Mouse (Mus musculus): Measurements from ENCODE around the gene Dpysl4. TPM values are rescaled to one million over a fixed set of nuclear protein-coding genes. Genes with fewer than 3 reads are reported as not detected.

Gene Dpysl4
- polyA plus RNA-seq, 2 experiments, result 0.10 to 0.15 TPM

DNA sequence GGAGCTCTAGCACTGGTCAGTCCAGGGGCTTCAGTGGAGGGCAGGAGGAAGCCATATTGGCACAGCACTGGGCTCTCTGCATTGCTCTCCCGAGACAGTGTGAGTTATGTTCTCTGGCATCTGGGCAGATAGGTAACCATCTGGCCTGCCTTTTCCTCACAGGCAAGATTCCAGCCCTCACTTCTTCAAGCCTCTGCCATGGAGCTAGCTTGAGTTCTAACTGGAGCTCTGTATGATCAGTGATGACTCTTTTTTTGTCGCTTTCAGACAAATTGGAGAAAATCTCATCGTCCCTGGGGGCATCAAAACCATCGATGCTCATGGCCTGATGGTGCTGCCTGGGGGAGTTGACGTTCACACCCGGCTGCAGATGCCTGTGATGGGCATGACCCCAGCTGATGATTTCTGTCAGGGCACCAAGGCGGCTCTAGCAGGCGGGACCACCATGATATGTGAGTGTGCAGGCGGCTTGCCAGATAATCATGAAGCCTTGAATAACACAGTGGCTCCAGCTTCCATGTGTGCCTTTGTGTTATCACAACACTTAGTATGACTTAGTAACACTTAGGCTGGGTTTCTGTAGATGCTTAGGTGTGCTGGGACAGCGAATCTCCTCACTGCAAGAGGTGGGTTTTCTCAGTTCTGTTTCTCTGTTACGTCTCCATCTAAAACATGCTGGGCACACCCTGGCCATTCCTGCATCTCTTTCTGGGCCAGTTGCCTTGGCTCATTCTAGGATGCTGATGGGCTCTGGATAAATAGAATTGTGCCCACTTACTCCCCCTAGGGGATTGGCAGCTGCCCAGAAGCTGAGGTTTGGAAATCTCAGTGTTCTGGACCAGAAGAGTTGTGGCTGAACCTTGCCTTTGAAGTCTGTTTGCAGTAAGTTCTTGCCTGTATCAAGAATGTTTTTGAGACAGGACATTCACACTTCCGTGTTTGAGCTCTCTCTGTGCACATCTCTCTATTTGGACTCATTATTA, 4.4 kb downstream of the Dpysl4 start:
- TF ChIP-seq EP300 (IDR thresholded peaks at IDR 0.05; ENCODE audit: low read depth), result no peak
- no peak for TF ChIP-seq CTCF (IDR thresholded peaks at IDR 0.05; ENCODE audit: low read depth)
- no peak overlapping the region for H3K9ac ChIP-seq (replicated peaks)
- no peak for ATAC-seq (ENCODE audit: insufficient read depth)
- H3K4me1 ChIP-seq (replicated peaks; ENCODE audit: control insufficient read depth in 2 of 2, insufficient read depth in 2 of 2, low read length in 1 of 2), result no peaks in the 10 kb centered on the region
- DNase-seq (ENCODE audit: low read depth in 3 of 3, low spot score in 3 of 3), result no peak
- H3K36me3 ChIP-seq (replicated peaks; ENCODE audit: control insufficient read depth, insufficient read depth, low read depth), result no peaks in the 10 kb centered on the region
- 58% methylated on average over 12 of the region's 12 CpGs for WGBS (ENCODE audit: insufficient replicate concordance)
- H3K9me3 ChIP-seq (ENCODE audit: control insufficient read depth, low read length), result no peaks in the 10 kb centered on the region
- H3K27ac ChIP-seq, result no peak overlapping the region
- H3K27me3 ChIP-seq (ENCODE audit: control insufficient read depth, insufficient read depth, low read length), result peaks cover 20% of the 10 kb centered on the region
- H3K4me3 ChIP-seq (ENCODE audit: insufficient read depth in 1 of 2, low read depth in 2 of 2, low read length in 2 of 2), result no peak overlapping the region
- no peak overlapping the region for H3K4me2 ChIP-seq (ENCODE audit: low read depth)

DNA sequence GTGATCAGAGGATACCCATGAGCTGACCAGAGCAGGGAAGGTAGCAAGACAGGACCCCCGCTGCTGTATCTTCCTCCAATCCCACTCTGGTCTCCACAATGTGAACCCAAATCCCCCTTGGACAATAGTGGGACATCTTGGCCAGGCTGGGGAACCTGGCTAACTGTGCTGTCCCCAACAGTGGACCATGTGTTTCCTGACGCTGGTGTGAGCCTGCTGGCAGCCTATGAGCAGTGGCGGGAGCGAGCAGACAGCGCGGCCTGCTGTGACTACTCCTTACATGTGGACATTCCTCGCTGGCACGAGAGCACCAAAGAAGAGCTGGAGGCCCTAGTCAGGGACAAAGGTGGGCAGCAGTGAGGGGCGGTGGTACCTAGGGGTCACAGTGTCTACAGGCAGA, 5.9 kb downstream of the Dpysl4 start:
- no peak overlapping the region for H3K9ac ChIP-seq (replicated peaks)
- DNase-seq (ENCODE audit: low read depth in 3 of 3, low spot score in 3 of 3) (no peak), ATAC-seq (ENCODE audit: insufficient read depth) (no peak)
- H3K27ac ChIP-seq, result no peak overlapping the region
- no peak overlapping the region for H3K4me2 ChIP-seq (ENCODE audit: low read depth)
- WGBS (ENCODE audit: insufficient replicate concordance), result 80% methylated on average over 9 of the region's 9 CpGs
- H3K27me3 ChIP-seq (ENCODE audit: control insufficient read depth, insufficient read depth, low read length), result peaks cover 5% of the 10 kb centered on the region
- TF ChIP-seq CTCF (IDR thresholded peaks at IDR 0.05; ENCODE audit: low read depth) (no peak), EP300 (IDR thresholded peaks at IDR 0.05; ENCODE audit: low read depth) (no peak)
- no peaks in the 10 kb centered on the region for H3K9me3 ChIP-seq (ENCODE audit: control insufficient read depth, low read length)
- no peaks in the 10 kb centered on the region for H3K36me3 ChIP-seq (replicated peaks; ENCODE audit: control insufficient read depth, insufficient read depth, low read depth)
- no peaks in the 10 kb centered on the region for H3K4me1 ChIP-seq (replicated peaks; ENCODE audit: control insufficient read depth in 2 of 2, insufficient read depth in 2 of 2, low read length in 1 of 2)
- H3K4me3 ChIP-seq (ENCODE audit: insufficient read depth in 1 of 2, low read depth in 2 of 2, low read length in 2 of 2), result no peak overlapping the region

DNA sequence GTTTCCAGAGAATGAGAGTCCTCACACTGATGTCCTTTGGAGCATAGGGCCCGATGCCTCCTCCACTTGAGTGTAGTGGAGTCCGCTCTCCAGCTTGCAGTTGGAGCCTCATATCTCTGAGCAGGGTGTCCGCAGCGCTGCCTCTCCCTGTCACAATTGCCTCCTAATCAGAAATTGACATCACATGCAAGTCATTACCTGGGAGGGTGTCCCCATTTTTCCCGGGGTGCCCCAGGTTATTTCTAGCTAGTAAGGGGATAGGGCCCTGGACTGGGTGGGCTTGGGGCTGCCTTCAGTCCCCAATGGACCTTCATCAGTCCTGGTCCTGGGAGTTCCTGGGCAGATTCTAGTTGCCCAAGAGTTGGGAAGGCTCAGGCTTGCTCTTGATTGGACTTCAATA, 6.9 kb downstream of the Dpysl4 start:
- Histone ChIP-seq H3K9ac (replicated peaks) (no peak overlapping the region), H3K4me3 (ENCODE audit: insufficient read depth in 1 of 2, low read depth in 2 of 2, low read length in 2 of 2) (no peak overlapping the region), H3K27ac (no peak overlapping the region), H3K4me1 (replicated peaks; ENCODE audit: control insufficient read depth in 2 of 2, insufficient read depth in 2 of 2, low read length in 1 of 2) (no peaks in the 10 kb centered on the region), H3K27me3 (ENCODE audit: control insufficient read depth, insufficient read depth, low read length) (no peaks in the 10 kb centered on the region), H3K9me3 (ENCODE audit: control insufficient read depth, low read length) (no peaks in the 10 kb centered on the region), H3K36me3 (replicated peaks; ENCODE audit: control insufficient read depth, insufficient read depth, low read depth) (no peaks in the 10 kb centered on the region), H3K4me2 (ENCODE audit: low read depth) (no peak overlapping the region)
- ATAC-seq (ENCODE audit: insufficient read depth) (no peak), DNase-seq (ENCODE audit: low read depth in 3 of 3, low spot score in 3 of 3) (no peak)
- WGBS (ENCODE audit: insufficient replicate concordance), result 65% methylated on average over 5 of the region's 5 CpGs
- TF ChIP-seq EP300 (IDR thresholded peaks at IDR 0.05; ENCODE audit: low read depth) (no peak), CTCF (IDR thresholded peaks at IDR 0.05; ENCODE audit: low read depth) (no peak)

DNA sequence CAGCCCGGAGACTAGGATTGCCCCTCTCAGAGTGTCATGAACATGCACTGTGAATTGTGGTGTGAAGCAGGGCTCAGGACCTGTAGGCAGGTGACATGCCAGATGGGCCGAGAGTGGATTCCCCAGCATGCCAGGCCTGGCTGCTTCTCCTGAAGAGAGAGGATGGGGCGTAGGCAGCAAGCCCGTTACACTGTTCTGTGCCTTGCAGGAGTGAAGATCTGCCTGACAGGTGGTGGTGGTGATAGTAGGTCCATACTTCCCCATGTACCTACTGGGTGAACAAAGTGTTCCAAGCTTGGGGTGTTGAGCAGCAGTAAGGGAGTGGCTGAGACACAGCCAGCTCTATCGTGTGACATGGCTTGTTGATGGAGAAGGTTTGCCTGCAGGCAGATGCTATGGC, 7.3 kb downstream of the Dpysl4 start:
- TF ChIP-seq CTCF (IDR thresholded peaks at IDR 0.05; ENCODE audit: low read depth) (no peak), EP300 (IDR thresholded peaks at IDR 0.05; ENCODE audit: low read depth) (no peak)
- Histone ChIP-seq H3K4me2 (ENCODE audit: low read depth) (no peak overlapping the region), H3K4me3 (ENCODE audit: insufficient read depth in 1 of 2, low read depth in 2 of 2, low read length in 2 of 2) (no peak overlapping the region), H3K9me3 (ENCODE audit: control insufficient read depth, low read length) (no peaks in the 10 kb centered on the region), H3K36me3 (replicated peaks; ENCODE audit: control insufficient read depth, insufficient read depth, low read depth) (no peaks in the 10 kb centered on the region), H3K9ac (replicated peaks) (no peak overlapping the region), H3K27ac (no peak overlapping the region), H3K27me3 (ENCODE audit: control insufficient read depth, insufficient read depth, low read length) (no peaks in the 10 kb centered on the region), H3K4me1 (replicated peaks; ENCODE audit: control insufficient read depth in 2 of 2, insufficient read depth in 2 of 2, low read length in 1 of 2) (no peaks in the 10 kb centered on the region)
- no peak for ATAC-seq (ENCODE audit: insufficient read depth)
- no peak for DNase-seq (ENCODE audit: low read depth in 3 of 3, low spot score in 3 of 3)
- 56% methylated on average over 5 of the region's 5 CpGs for WGBS (ENCODE audit: insufficient replicate concordance)

DNA sequence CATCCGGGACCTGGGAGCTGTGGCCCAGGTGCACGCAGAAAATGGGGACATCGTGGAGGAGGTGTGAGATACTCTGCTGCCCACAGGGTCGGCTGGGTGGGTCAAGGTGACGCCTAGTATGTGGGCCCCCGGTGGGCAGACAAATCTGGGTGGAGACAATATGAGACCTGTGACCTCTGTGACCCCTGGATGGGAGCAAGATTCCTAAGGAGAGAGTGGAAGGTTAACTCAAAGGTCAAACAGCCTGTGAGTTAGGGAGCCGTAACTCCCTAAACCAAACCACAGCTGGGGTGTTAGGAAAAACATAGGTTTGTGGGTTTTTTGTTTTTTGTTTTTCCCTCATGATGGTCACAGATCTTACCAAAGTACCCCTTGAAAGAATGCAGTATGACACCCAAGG, 8.0 kb downstream of the Dpysl4 start:
- no peak for ATAC-seq (ENCODE audit: insufficient read depth)
- DNase-seq (ENCODE audit: low read depth in 3 of 3, low spot score in 3 of 3), result no peak
- WGBS (ENCODE audit: insufficient replicate concordance), result 61% methylated on average over 7 of the region's 7 CpGs
- no peak overlapping the region for H3K4me3 ChIP-seq (ENCODE audit: insufficient read depth in 1 of 2, low read depth in 2 of 2, low read length in 2 of 2)
- H3K27me3 ChIP-seq (ENCODE audit: control insufficient read depth, insufficient read depth, low read length), result no peaks in the 10 kb centered on the region
- H3K4me1 ChIP-seq (replicated peaks; ENCODE audit: control insufficient read depth in 2 of 2, insufficient read depth in 2 of 2, low read length in 1 of 2), result no peaks in the 10 kb centered on the region
- H3K9ac ChIP-seq (replicated peaks), result no peak overlapping the region
- no peak overlapping the region for H3K4me2 ChIP-seq (ENCODE audit: low read depth)
- H3K9me3 ChIP-seq (ENCODE audit: control insufficient read depth, low read length), result no peaks in the 10 kb centered on the region
- no peak overlapping the region for H3K27ac ChIP-seq
- TF ChIP-seq EP300 (IDR thresholded peaks at IDR 0.05; ENCODE audit: low read depth), result no peak
- no peak for TF ChIP-seq CTCF (IDR thresholded peaks at IDR 0.05; ENCODE audit: low read depth)
- H3K36me3 ChIP-seq (replicated peaks; ENCODE audit: control insufficient read depth, insufficient read depth, low read depth), result no peaks in the 10 kb centered on the region

Measured in liver, embryonic 14.5 days (tissue).